Mouse (Mus musculus) cerebellum, postnatal 25 days (tissue): ENCODE measurements around the gene Zkscan6.

Source experiments
- DNase-seq, 2 experiments: peaks; one replicate each; pipeline ENCODE4 v3.0.0; 2021; ENCODE audit warnings: mixed read lengths in 2 of 2

Gene Zkscan6

GRCm38 (mm10) chr11:65814381-65814780 is 7.4 kb downstream of the Zkscan6 start:
- DNase-seq = peak; percentile 30 to 43

- DNase-seq = no peak
Observed at GRCm38 (mm10) chr11:65816237-65816636, 9.3 kb downstream of the Zkscan6 start.

- DNase-seq = no peak
Observed at GRCm38 (mm10) chr11:65818193-65818592, 11.2 kb downstream of the Zkscan6 start.

GRCm38 (mm10) chr11:65820280-65820679 is 13.3 kb downstream of the Zkscan6 start:
- peak in 1 of 2 experiments; percentile 12 for DNase-seq

GRCm38 (mm10) chr11:65820877-65821276 is 13.9 kb downstream of the Zkscan6 start:
- peak; percentile 55 to 82 for DNase-seq

GRCm38 (mm10) chr11:65824556-65824955 is 17.6 kb downstream of the Zkscan6 start:
- no peak for DNase-seq

- peak; percentile 37 to 57 for DNase-seq
Observed at GRCm38 (mm10) chr11:65838999-65839398, 32.0 kb downstream of the Zkscan6 start.

- no peak for DNase-seq
Observed at GRCm38 (mm10) chr11:65846446-65846845, 39.5 kb downstream of the Zkscan6 start.

GRCm38 (mm10) chr11:65852066-65852465 is 45.1 kb downstream of the Zkscan6 start:
- DNase-seq = no peak

- no peak for DNase-seq
Observed at GRCm38 (mm10) chr11:65861476-65861875, 54.5 kb downstream of the Zkscan6 start.

GRCm38 (mm10) chr11:65877146-65877775 is 70.3 kb downstream of the Zkscan6 start:
- DNase-seq = no peak
